Mouse (Mus musculus): Measurements from ENCODE around the gene Apoa5.
"Not testable (repeated sequence)": the region's sequence is repeated elsewhere in the genome, so short reads cannot be mapped to it uniquely, and the experiment has no call there.

Gene Apoa5

DNA sequence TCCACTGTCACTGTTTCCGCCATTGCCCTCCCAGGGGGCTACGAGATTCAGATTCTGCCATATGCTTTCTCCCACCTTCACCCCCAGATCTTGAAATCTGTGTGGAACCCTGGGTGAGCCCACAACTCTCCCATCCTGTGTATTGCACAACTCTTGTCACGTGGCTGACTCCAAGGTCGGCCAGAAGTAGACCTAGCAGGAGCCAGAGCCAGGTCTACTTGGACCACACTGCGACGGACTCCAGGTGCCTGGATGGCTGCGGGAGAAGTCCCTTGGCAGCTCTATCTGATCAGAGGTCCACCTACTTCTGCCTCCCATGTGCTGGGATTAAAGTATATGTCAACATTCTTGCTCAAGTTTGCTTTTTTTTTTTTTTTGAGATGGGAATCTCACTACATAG lies 7.3 kb upstream of the Apoa5 start:
- DNase-seq (ENCODE audit: inconsistent ontology term) = no peak

DNA sequence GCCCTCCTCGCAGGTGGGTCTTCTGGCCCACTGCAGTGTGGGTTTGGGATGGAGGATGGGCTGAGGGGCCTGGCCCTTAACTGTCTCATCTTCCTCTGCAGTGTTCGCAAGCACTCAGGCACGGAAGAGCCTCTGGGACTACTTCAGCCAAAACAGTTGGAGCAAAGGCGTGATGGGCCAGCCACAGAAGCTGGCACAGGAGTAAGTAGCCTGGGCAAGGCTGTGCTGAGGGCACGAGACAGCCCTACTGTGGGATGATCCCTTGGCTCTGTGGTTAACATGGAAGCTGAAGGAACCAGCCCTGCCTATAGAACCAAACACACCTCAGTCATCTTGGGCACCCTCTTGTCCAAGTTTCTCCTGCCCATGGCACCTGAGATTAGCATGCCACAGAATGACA lies 692 bp downstream of the Apoa5 start:
- DNase-seq (ENCODE audit: inconsistent ontology term) = no peak

GRCm38 (mm10) chr9:46270782-46271181 lies 2.3 kb downstream of the Apoa5 start:
- DNase-seq (ENCODE audit: inconsistent ontology term) = no peak

- no peak for DNase-seq (ENCODE audit: inconsistent ontology term)
Observed at GRCm38 (mm10) chr9:46272070-46272469, 3.6 kb downstream of the Apoa5 start.

DNA sequence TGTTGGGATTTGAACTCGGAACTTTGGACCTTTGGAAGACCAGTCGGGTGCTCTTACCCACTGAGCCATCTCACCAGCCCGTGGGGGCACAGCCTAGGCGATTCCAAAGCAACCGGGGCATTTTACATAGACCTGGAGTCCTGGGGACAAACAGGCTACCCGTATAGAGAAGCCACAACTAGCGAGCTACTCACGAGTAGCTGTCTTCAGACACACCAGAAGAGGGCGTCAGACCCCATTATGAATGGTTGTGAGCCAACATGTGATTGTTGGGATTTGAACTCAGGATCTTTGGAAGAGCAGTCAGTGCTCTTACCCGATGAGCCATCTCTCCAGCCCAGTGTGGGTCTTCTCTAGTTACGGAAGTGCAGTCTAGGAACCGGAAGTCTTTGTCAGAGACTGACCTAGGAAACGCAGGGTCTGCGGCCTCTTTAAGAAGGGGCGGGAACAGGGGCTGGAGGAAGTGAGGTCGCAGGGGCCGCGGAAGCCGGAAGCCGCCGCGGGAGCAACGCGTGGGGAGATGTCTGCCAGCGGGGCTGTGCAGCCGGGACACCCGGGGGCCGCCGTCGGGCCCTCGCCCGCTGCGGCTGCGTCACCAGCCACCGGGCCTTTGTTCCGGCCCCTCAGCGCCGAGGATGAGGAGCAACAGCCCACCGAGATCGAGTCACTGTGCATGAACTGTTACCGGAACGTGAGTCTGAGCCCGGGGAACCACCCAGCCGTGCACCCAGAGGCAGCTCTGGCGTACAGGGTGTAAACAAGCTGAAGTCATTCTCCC lies 4.4 kb downstream of the Apoa5 start, which contains the start of gene Zpr1:
Zpr1 (plus strand) TSS at position 388 of the 778 bp plus-strand sequence.
- peak; percentile 89 for DNase-seq (ENCODE audit: inconsistent ontology term)

DNA sequence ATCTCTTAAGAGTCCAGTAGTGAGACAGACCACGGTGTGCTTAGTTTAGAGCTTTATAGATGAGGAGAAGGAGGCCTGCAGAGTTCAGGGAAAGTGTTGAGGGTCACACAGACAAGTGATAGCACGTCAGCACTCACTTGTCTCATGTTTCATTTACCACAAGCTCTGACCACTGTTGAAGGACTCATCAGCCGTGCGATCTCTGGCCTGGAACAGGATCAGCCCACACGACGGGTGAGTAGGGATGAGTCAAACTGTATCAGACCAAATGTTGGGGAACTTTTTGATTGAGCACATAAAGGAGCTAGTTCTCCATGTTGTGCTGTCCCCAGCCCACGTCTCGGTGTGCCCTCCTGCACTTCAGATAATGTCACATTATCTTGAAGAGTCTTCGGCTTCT lies 6.1 kb downstream of the Apoa5 start:
- DNase-seq (ENCODE audit: inconsistent ontology term) = no peak

GRCm38 (mm10) chr9:46282631-46283436 lies 14.4 kb downstream of the Apoa5 start, which contains the start of gene Bud13:
Gene Bud13 (plus strand): TSS chr9:46283008.
- peak; percentile 92 for DNase-seq (ENCODE audit: inconsistent ontology term)

DNA sequence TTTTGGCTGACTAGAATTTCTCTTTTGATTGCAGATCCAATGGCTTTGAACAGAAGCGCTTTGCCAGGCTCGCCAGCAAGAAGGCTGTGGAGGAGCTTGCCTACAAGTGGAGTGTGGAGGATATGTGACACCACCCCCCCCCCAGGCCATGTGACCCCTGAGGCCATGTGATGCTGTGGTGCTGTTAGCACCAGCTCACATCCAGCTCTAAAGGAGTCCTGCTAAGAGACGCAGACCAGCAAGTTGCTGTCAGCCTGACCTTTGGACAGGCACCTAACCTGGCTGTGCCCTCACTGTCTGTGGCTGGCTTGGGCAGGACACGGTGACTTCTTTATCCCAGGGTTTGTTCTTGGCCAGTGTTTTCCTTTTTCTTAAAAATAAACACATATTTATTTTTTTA lies 29.9 kb downstream of the Apoa5 start:
- no peak for DNase-seq (ENCODE audit: inconsistent ontology term)

GRCm38 (mm10) chr9:46302142-46302541 lies 33.7 kb downstream of the Apoa5 start:
- no peak for DNase-seq (ENCODE audit: inconsistent ontology term)

GRCm38 (mm10) chr9:46309121-46309520 lies 40.7 kb downstream of the Apoa5 start:
- no peak for DNase-seq (ENCODE audit: inconsistent ontology term)

- peak; percentile 58 for DNase-seq (ENCODE audit: inconsistent ontology term)
Observed at GRCm38 (mm10) chr9:46314507-46314906, 46.1 kb downstream of the Apoa5 start.

DNA sequence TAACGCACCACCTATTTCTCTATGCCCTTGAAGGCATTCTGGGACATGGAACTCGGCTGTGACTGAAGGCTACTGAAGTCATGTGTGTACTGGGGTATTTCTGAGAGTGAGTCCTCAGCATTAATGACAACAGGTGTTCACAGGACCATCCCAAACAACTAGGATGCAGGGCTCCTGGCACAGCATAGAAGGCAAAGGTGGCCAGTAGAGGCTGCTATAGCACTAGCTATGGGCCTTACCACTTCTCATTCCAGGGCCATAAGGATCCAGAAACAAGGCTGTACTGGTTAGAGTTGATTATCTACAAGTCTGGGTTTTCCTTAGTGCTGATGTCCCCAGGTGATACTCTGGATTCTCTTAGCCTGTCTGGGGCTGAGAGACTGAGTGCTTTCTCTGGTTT lies 46.5 kb downstream of the Apoa5 start:
- DNase-seq (ENCODE audit: inconsistent ontology term) = no peak

DNA sequence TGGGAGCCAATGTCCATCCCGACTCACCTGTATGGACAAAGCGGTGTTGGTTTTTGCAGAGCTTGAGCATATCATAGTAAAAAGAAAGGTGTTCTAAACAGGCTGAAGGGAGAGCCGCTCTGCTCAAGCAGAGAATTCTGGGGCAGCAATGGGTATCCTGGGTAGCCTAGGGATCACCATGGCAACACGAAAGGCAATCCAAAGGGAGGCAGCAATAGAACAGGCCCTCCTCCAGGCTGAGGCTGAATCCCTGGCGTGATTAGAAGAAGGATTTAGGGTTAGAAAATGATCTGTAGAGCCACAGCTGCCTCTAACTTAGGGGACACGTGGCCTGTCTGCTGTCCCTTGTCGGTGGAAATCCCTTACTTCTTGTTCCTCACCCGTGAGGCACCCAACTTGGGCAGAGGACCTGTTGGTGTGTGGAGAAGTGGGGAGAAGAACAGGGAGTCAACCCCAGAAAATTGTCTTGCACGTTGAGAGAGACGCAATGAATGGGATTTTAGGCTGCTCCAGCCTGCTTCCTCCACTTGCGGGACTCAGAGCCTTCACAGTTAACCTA lies 47.5 kb downstream of the Apoa5 start:
- DNase-seq (ENCODE audit: inconsistent ontology term) = no peak

- DNase-seq (ENCODE audit: inconsistent ontology term) = no peak
Observed at GRCm38 (mm10) chr9:46316388-46316787, 48.0 kb downstream of the Apoa5 start.

GRCm38 (mm10) chr9:46316909-46317308 lies 48.5 kb downstream of the Apoa5 start:
- DNase-seq (ENCODE audit: inconsistent ontology term) = no peak

GRCm38 (mm10) chr9:46317957-46318356 lies 49.5 kb downstream of the Apoa5 start:
- no peak for DNase-seq (ENCODE audit: inconsistent ontology term)

- DNase-seq (ENCODE audit: inconsistent ontology term) = not testable (repeated sequence)
Observed at GRCm38 (mm10) chr9:46319886-46320285, 51.5 kb downstream of the Apoa5 start, which contains the start of gene 4931429L15Rik. Gene 4931429L15Rik (minus strand): TSS chr9:46319986.

GRCm38 (mm10) chr9:46320461-46320860 lies 52.0 kb downstream of the Apoa5 start:
- no peak for DNase-seq (ENCODE audit: inconsistent ontology term)

Measured in Muller cell, postnatal 12 days (primary cell).